Mouse (Mus musculus) left cerebral cortex, postnatal 10 days (tissue): ENCODE measurements around the gene Ptpn9. TPM values are rescaled to one million over a fixed set of nuclear protein-coding genes. Genes with fewer than 3 reads are reported as not detected.

ENCODE experiments used
- DNase-seq, 2 experiments: peaks; one replicate each; pipeline ENCODE4 v3.0.0; 2021 to 2022; ENCODE audit warnings: low spot score in 2 of 2, mixed read lengths in 1 of 2; ENCODE audit errors: extremely low spot score in 1 of 2
- intact Hi-C: fragments of 180-260 bp; cut with DNase I; formaldehyde crosslinking; loops from one replicate; pipeline ENCODE4 v1.15.1; 2025
- total RNA-seq, 2 experiments: library from RNA; stranded (reverse); gene quantifications; 2 replicates each; pipeline ENCODE4 v1.2.3; 2021

The Ptpn9 gene
- total RNA-seq, 2 experiments from 2014 or later, result 27.1 to 28.5 TPM

DNA sequence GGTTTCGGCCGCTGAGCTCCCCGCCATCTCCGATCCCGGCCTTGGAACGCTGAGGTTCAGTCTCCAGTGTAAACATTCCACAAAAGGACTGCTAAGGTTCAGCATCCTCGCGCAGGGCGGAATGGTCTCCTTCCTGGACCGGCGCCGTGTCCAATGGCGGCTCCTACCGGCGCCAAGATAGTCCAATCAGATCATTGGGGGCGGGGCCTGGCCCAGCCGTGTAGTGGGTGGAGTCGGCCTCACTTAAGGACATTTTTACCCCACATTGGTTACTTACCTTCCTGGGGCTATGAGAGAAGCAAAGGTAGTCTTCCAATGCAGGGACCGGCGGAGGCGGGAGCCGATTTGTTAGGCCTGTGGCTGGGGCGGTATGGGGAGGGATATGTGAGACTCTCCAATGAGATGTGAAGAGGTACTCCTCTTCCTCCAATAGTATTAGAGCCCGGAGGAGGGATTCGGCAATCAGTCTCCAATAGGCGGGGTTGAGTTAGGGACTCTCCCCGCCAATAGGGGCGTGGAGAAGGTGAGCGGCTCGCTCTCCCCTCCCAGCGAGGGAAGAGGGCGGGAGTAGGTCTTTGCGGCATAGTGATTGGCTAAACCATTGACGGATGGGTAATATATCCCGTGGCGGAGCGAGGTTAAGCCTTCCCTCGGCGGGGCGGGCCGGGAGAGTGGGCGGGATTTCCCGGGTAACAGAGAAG, 81.1 kb downstream of the Ptpn9 start:
- peak; percentile 99 for DNase-seq
- intact Hi-C loops, result loop anchor here (5.0 kb wide), 1 partner anchor 56 kb away; the partner anchor contains the start of gene Man2c1

GRCm38 (mm10) chr9:57076701-57077660, 82.3 kb downstream of the Ptpn9 start:
- peak; percentile 82 to 93 for DNase-seq
- intact Hi-C loops, result loop anchor here (5.0 kb wide), 1 partner anchor 55 kb away; the partner anchor contains the start of gene Man2c1

DNA sequence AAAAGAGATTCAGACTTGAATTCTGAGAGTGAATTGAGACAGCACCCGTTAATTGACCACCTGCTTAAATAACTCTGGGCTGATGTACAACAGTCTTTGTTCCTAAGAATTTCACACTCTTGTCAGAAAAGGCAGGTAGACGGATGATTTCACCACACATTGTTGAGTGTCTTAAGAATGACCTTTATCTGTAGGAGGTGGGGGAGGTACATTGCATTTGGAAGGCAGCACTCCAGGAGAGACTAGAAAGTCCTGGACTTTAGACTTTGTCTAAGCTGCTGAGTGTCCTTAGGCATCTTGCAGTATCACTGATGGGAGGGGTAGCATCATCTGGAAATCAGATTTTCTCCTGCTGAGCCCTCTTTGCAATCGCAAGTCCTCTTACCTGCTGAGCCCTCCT, 87.5 kb downstream of the Ptpn9 start:
- DNase-seq, result no peak
- intact Hi-C loops, result no loop called here

Other genes starting within 250 kb of the Ptpn9 start
- gene Lingo1, start 198.5 kb upstream of the Ptpn9 start, total RNA-seq, result 100 to 1,000 TPM; 368 to 379 TPM
- gene Odf3l1, start 130.2 kb upstream of the Ptpn9 start, total RNA-seq, result not detected
- 10 to 100 TPM; 21.2 to 28.0 TPM for gene Cspg4, start 129.9 kb upstream of the Ptpn9 start, total RNA-seq
- 1 to 10 TPM; 3.4 to 4.1 TPM for gene Snx33, start 66.6 kb upstream of the Ptpn9 start, total RNA-seq
- gene Imp3, start 57.4 kb upstream of the Ptpn9 start, total RNA-seq, result 10 to 100 TPM; 49.0 to 55.8 TPM
- 10 to 100 TPM; 16.3 to 17.3 TPM for gene Snupn, start 44.0 kb upstream of the Ptpn9 start, total RNA-seq
- gene Sin3a, start 77.1 kb downstream of the Ptpn9 start, total RNA-seq, result 10 to 100 TPM; 29.5 to 34.8 TPM
- 100 to 1,000 TPM; 140 to 148 TPM for gene Man2c1, start 135.8 kb downstream of the Ptpn9 start, total RNA-seq
- gene Neil1, start 153.4 kb downstream of the Ptpn9 start, total RNA-seq, result 1 to 10 TPM; 7.6 to 8.0 TPM
- gene Commd4, start 163.4 kb downstream of the Ptpn9 start, total RNA-seq, result 10 to 100 TPM; 81.8 to 90.4 TPM
- gene Trcg1, start 241.6 kb downstream of the Ptpn9 start, total RNA-seq, result not detected